Mouse (Mus musculus): Measurements from ENCODE around the gene Atmin. TPM values are rescaled to one million over a fixed set of nuclear protein-coding genes. Genes with fewer than 3 reads are reported as not detected.
A peak's percentile ranks its signal among the peaks of the same experiment; 100 is the strongest.

Atmin gene
- polyA plus RNA-seq (2012; rRNA removed), result 24.3 and 32.6 TPM in 2 replicates

DNA sequence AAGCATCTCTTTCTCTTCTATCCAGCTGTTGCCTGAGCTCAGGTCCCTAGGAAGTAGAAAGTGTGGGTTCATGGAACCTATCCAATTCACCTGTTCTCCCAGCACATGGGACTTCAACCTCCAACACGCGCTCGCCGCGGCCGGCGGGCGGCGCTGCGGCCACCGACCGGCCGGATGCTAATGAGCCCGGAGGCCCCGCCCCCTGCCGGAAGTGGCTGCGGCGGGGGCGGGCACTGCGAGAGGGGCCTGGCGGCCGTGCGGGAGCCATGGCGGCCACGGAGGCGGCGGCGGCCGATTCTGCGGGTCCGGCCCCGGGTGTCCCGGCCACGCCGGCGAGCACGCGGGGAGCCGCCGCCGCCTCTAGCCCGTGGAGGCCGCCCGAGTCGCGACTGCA is at the start of gene Atmin:
TSS of gene Atmin (plus strand) at position 233 of the 394 bp plus-strand sequence.
- TF ChIP-seq POLR2A (IDR thresholded peaks at IDR 0.05; ENCODE audit: borderline replicate concordance, extremely low read depth, insufficient read depth, insufficient read length, poor library complexity, severe bottlenecking) (peak; percentile 94), CTCF (IDR thresholded peaks at IDR 0.05; ENCODE audit: borderline replicate concordance, extremely low read depth, insufficient read depth, insufficient read length) (peak; percentile 77)
- DNase-seq (ENCODE audit: low read depth), result peak; percentile 93

DNA sequence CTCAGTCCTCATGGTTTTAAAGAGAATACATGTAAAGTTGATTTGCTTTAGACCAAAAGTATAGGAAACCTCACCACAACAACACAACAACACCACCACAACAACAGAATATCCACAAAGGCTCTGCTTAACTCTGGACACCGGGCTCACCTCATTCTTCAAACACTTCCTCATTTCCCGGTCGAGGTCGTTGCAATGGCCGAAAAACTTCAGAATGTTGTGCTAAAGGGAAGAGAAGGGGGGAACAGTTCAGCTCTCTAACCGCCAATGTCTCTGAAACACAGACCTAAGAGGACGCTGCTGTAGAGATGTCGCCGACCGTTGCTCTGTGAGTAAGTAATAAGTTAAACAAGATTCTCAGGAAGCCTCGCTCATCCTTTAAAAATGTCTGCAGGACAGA is 49.3 kb upstream of the Atmin start:
- TF ChIP-seq POLR2A (IDR thresholded peaks at IDR 0.05; ENCODE audit: borderline replicate concordance, extremely low read depth, insufficient read depth, insufficient read length, poor library complexity, severe bottlenecking) (no peak), CTCF (IDR thresholded peaks at IDR 0.05; ENCODE audit: borderline replicate concordance, extremely low read depth, insufficient read depth, insufficient read length) (no peak)
- DNase-seq (ENCODE audit: low read depth), result no peak

DNA sequence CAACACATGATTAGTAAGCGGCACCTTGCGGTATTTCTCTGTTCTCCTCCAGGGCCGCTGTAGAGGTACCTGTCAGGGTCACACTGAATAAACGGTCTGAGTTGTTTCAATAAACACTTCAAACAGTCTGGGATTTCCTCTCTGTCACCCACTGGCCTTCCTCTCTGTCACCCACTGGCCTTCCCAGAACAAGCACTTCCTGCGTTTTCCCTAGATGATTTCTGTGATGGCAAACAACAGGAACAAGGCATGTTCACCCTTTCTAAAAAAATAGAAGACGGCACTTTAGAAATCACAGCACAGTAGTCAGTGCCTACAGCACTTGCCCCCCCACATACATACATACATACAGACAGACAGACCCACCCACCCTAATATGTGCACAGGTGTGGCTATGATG is 47.7 kb upstream of the Atmin start:
- TF ChIP-seq CTCF (IDR thresholded peaks at IDR 0.05; ENCODE audit: borderline replicate concordance, extremely low read depth, insufficient read depth, insufficient read length) (no peak), POLR2A (IDR thresholded peaks at IDR 0.05; ENCODE audit: borderline replicate concordance, extremely low read depth, insufficient read depth, insufficient read length, poor library complexity, severe bottlenecking) (no peak)
- DNase-seq (ENCODE audit: low read depth), result no peak

- TF ChIP-seq POLR2A (IDR thresholded peaks at IDR 0.05; ENCODE audit: borderline replicate concordance, extremely low read depth, insufficient read depth, insufficient read length, poor library complexity, severe bottlenecking), result no peak
- no peak for TF ChIP-seq CTCF (IDR thresholded peaks at IDR 0.05; ENCODE audit: borderline replicate concordance, extremely low read depth, insufficient read depth, insufficient read length)
- no peak for DNase-seq (ENCODE audit: low read depth)
Observed at GRCm38 (mm10) chr8:116904736-116905135, 38.5 kb upstream of the Atmin start.

GRCm38 (mm10) chr8:116905252-116905651 is 37.9 kb upstream of the Atmin start:
- no peak for TF ChIP-seq POLR2A (IDR thresholded peaks at IDR 0.05; ENCODE audit: borderline replicate concordance, extremely low read depth, insufficient read depth, insufficient read length, poor library complexity, severe bottlenecking)
- no peak for TF ChIP-seq CTCF (IDR thresholded peaks at IDR 0.05; ENCODE audit: borderline replicate concordance, extremely low read depth, insufficient read depth, insufficient read length)
- no peak for DNase-seq (ENCODE audit: low read depth)

DNA sequence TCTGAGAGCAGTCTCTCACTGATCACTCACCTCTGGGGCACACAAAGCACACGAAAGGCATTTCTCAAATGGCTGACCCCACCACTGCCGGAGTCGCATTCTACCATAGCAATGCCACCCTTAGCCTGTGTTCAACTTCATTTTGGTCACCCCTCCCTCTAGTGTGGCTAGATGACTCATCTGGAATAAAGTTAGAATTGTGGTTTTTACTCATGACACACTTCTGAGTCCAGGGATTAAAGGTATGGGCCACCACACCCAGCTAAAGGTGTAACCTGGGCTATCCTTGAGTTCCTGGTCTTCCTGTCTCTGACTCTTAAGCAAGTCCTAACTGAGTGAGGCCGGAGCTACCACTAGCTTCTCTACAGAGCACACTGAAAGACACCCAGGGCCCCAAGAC is 37.4 kb upstream of the Atmin start:
- no peak for TF ChIP-seq POLR2A (IDR thresholded peaks at IDR 0.05; ENCODE audit: borderline replicate concordance, extremely low read depth, insufficient read depth, insufficient read length, poor library complexity, severe bottlenecking)
- no peak for TF ChIP-seq CTCF (IDR thresholded peaks at IDR 0.05; ENCODE audit: borderline replicate concordance, extremely low read depth, insufficient read depth, insufficient read length)
- DNase-seq (ENCODE audit: low read depth), result no peak

GRCm38 (mm10) chr8:116921005-116921336 is 22.2 kb upstream of the Atmin start:
- no peak for DNase-seq (ENCODE audit: low read depth)
- TF ChIP-seq POLR2A (IDR thresholded peaks at IDR 0.05; ENCODE audit: borderline replicate concordance, extremely low read depth, insufficient read depth, insufficient read length, poor library complexity, severe bottlenecking) (no peak), CTCF (IDR thresholded peaks at IDR 0.05; ENCODE audit: borderline replicate concordance, extremely low read depth, insufficient read depth, insufficient read length) (no peak)

DNA sequence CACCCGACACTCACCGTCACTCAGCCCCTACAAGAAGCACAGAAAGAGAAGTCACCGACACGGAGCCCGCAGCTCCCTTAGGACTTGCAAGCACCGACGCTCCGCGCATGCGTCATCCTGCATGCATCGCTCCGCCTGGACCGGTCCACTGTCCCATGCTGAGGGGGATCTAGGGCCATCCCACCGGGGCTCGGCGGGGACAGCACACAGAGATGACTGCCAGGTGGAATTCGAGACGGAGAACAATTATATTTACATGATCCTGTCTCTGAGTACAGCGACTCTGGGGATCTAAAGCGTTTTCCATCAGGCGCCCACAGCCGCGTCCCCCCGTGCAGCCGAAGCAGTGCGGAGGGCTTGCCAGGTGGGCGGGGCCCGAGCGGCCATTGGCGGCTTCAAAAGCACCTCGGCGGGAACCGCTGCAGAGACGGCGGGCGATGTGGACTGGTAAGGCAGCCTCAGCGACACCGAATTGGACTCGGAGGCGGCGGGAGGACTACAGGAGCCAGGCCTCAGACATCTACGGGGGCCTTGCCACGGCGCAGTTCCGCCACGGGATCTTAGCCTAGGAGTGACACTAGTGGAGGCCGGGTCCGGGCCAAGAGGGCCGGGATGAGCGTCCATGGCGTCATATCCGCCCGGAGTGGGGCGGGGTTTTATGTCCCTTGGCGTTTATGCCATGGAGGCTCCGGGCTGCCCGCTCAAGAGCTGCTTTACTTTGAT is 21.7 kb upstream of the Atmin start, which contains the start of the genes Cmc2 and Cenpn:
TSS of gene Cmc2 (minus strand) at position 119 of the 723 bp plus-strand sequence.
TSS of gene Cenpn (plus strand) at position 394 of the 723 bp plus-strand sequence.
- TF ChIP-seq POLR2A (IDR thresholded peaks at IDR 0.05; ENCODE audit: borderline replicate concordance, extremely low read depth, insufficient read depth, insufficient read length, poor library complexity, severe bottlenecking) (peak; percentile 50; the same call in 1 of the 2 replicates), CTCF (IDR thresholded peaks at IDR 0.05; ENCODE audit: borderline replicate concordance, extremely low read depth, insufficient read depth, insufficient read length) (no peak)
- DNase-seq (ENCODE audit: low read depth), result peak; percentile 99

- no peak for TF ChIP-seq CTCF (IDR thresholded peaks at IDR 0.05; ENCODE audit: borderline replicate concordance, extremely low read depth, insufficient read depth, insufficient read length)
- TF ChIP-seq POLR2A (IDR thresholded peaks at IDR 0.05; ENCODE audit: borderline replicate concordance, extremely low read depth, insufficient read depth, insufficient read length, poor library complexity, severe bottlenecking), result no peak
- no peak for DNase-seq (ENCODE audit: low read depth)
Observed at GRCm38 (mm10) chr8:116922060-116922757, 21.0 kb upstream of the Atmin start.

- TF ChIP-seq CTCF (IDR thresholded peaks at IDR 0.05; ENCODE audit: borderline replicate concordance, extremely low read depth, insufficient read depth, insufficient read length), result no peak
- no peak for DNase-seq (ENCODE audit: low read depth)
Observed at GRCm38 (mm10) chr8:116923526-116923925, 19.7 kb upstream of the Atmin start.

DNA sequence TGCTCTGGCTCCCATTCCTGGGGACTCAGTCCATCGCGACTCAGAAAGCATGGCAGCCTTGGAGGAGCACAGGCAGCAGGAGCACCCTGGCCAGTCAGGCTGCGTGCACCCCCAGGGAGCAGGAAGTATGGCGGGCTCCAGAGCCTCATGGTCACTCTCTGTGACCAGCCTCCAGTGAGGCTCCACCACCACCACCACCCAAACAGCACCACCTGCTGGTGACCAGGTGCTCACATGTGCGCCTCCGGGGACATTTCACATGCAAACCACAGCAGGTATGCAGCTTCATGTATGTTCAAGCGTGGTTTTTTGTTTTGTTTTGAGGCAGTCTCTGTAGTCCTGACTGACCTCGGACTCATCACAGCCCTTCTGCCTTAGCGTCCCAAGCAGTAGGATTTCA is 15.3 kb upstream of the Atmin start:
- TF ChIP-seq POLR2A (IDR thresholded peaks at IDR 0.05; ENCODE audit: borderline replicate concordance, extremely low read depth, insufficient read depth, insufficient read length, poor library complexity, severe bottlenecking) (no peak), CTCF (IDR thresholded peaks at IDR 0.05; ENCODE audit: borderline replicate concordance, extremely low read depth, insufficient read depth, insufficient read length) (peak; percentile 53; the same call in 1 of the 2 replicates)
- no peak for DNase-seq (ENCODE audit: low read depth)

DNA sequence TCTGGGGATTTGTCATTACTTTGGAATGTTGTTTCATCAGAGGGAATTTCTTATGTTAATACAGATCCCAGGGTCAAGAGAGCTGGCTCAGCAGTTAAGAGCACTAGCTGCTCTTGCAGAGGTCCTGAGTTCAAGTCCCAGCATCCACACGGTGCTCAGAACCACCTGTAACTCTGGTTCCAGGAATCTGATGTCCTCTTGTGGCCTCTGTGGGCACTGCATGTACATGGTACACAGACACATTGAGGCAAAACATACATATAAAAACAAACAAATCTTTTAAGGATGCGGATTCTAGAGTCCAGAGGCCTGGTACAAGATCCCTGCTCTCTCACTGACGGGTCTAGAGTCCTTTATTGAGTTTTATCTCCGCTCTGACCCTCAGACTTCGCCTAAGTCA is 14.6 kb upstream of the Atmin start:
- TF ChIP-seq CTCF (IDR thresholded peaks at IDR 0.05; ENCODE audit: borderline replicate concordance, extremely low read depth, insufficient read depth, insufficient read length) (peak; percentile 8; the same call in 1 of the 2 replicates), POLR2A (IDR thresholded peaks at IDR 0.05; ENCODE audit: borderline replicate concordance, extremely low read depth, insufficient read depth, insufficient read length, poor library complexity, severe bottlenecking) (no peak)
- no peak for DNase-seq (ENCODE audit: low read depth)
